Mouse (Mus musculus) CH12.LX (cell line): ENCODE measurements around the gene Ccdc155. TPM values are rescaled to one million over a fixed set of nuclear protein-coding genes. Genes with fewer than 3 reads are reported as not detected.

Experiments used
- DNase-seq: peaks from one replicate; pipeline ENCODE4 v3.0.0-alpha.2; 2013; ENCODE audit errors: extremely low read depth
- H3K27ac ChIP-seq: 2 replicates; pipeline ENCODE4 v1.5.1; 2012; ENCODE audit warnings: low read depth, mild to moderate bottlenecking, control low read depth, moderate library complexity; ENCODE audit not compliant: insufficient read depth
- H3K27me3 ChIP-seq: replicated peaks from 2 replicates; pipeline ENCODE3; 2012; ENCODE audit warnings: inconsistent platforms
- H3K36me3 ChIP-seq, 2 experiments: replicated peaks in 1 of 2; 2 replicates each; pipeline versions ENCODE3 to v1.6.1; 2012; ENCODE audit warnings: inconsistent platforms in 1 of 2, low read length in 1 of 2, mild to moderate bottlenecking in 1 of 2, mixed read lengths in 1 of 2, moderate library complexity in 1 of 2; ENCODE audit not compliant: control insufficient read depth in 1 of 2, insufficient read depth in 1 of 2
- H3K4me1 ChIP-seq, 2 experiments: 2 replicates each; pipeline ENCODE4 v1.6.1; 2012; ENCODE audit warnings: inconsistent platforms in 1 of 2, moderate library complexity in 1 of 2; ENCODE audit not compliant: insufficient read depth in 2 of 2, control insufficient read depth in 1 of 2
- H3K4me2 ChIP-seq: 2 replicates; pipeline ENCODE4 v1.6.1; 2012; ENCODE audit warnings: low read depth, mild to moderate bottlenecking, control low read depth; ENCODE audit not compliant: poor library complexity, insufficient read depth, severe bottlenecking
- H3K4me3 ChIP-seq, 3 experiments: fragments of 150-350 bp in 1 of 3; sonication (generic) in 1 of 3; replicated peaks in 1 of 3; 2 replicates each; pipeline versions ENCODE3 to v1.5.1; 2011 to 2012; ENCODE audit warnings: low read depth in 2 of 3, low read length in 2 of 3, mild to moderate bottlenecking in 2 of 3, moderate library complexity in 2 of 3, control low read depth in 1 of 3, improper control_type of control experiment in 1 of 3, inconsistent platforms in 1 of 3, mixed read lengths in 1 of 3; ENCODE audit not compliant: poor library complexity in 1 of 3
- H3K79me2 ChIP-seq: replicated peaks from 2 replicates; pipeline ENCODE4 v1.6.1; 2012; ENCODE audit warnings: mild to moderate bottlenecking, moderate library complexity; ENCODE audit not compliant: control insufficient read depth, poor library complexity, insufficient read depth, severe bottlenecking; ENCODE audit errors: extremely low read depth
- H3K9ac ChIP-seq: 2 replicates; pipeline ENCODE4 v1.6.1; 2012; ENCODE audit warnings: low read depth, mild to moderate bottlenecking, control low read depth, moderate library complexity; ENCODE audit not compliant: insufficient read depth
- H3K9me3 ChIP-seq: replicated peaks from 2 replicates; pipeline ENCODE3; 2012; ENCODE audit warnings: low read length, inconsistent platforms, mixed read lengths
- BHLHE40 ChIP-seq: IDR thresholded peaks from 2 replicates; pipeline ENCODE4 v1.6.1; 2011; ENCODE audit warnings: mild to moderate bottlenecking, low read depth, low read length, improper control_type of control experiment
- CHD2 ChIP-seq: IDR thresholded peaks from 2 replicates; pipeline ENCODE4 v1.6.1; 2011; ENCODE audit warnings: low read length, improper control_type of control experiment
- CTCF ChIP-seq, 2 experiments: IDR thresholded peaks in 1 of 2; conservative IDR thresholded peaks in 1 of 2; 2 replicates each; pipeline ENCODE4 v1.5.1; 2011 to 2012; ENCODE audit warnings: low read depth in 2 of 2, low read length in 2 of 2, improper control_type of control experiment in 1 of 2, inconsistent platforms in 1 of 2, mild to moderate bottlenecking in 1 of 2, moderate library complexity in 1 of 2
- E2F4 ChIP-seq: IDR thresholded peaks from 2 replicates; pipeline ENCODE4 v1.6.1; 2011; ENCODE audit warnings: low read depth, low read length, improper control_type of control experiment; ENCODE audit not compliant: insufficient replicate concordance
- ELF1 ChIP-seq: IDR thresholded peaks from 2 replicates; pipeline ENCODE4 v1.6.1; 2014; ENCODE audit warnings: low read depth, mild to moderate bottlenecking, inconsistent platforms, low read length, improper control_type of control experiment
- EP300 ChIP-seq: IDR thresholded peaks from 2 replicates; pipeline ENCODE4 v1.6.1; 2011; ENCODE audit warnings: low read length, improper control_type of control experiment
- ETS1 ChIP-seq: conservative IDR thresholded peaks from 2 replicates; pipeline ENCODE4 v1.6.1; 2012; ENCODE audit warnings: low read depth, mild to moderate bottlenecking, inconsistent platforms, low read length, improper control_type of control experiment, moderate library complexity
- GABPA ChIP-seq: IDR thresholded peaks from 2 replicates; pipeline ENCODE4 v1.6.1; 2012; ENCODE audit warnings: low read depth, low read length, improper control_type of control experiment, inconsistent platforms; ENCODE audit not compliant: insufficient replicate concordance
- HCFC1 ChIP-seq: IDR thresholded peaks from 2 replicates; pipeline ENCODE4 v1.6.1; 2012; ENCODE audit warnings: low read depth, mild to moderate bottlenecking, inconsistent platforms, low read length, improper control_type of control experiment
- IRF4 ChIP-seq: IDR thresholded peaks from 2 replicates; pipeline ENCODE4 v1.6.1; 2014; ENCODE audit warnings: low read depth, mild to moderate bottlenecking, inconsistent platforms, low read length, improper control_type of control experiment
- KAT2A ChIP-seq: IDR thresholded peaks from 2 replicates; pipeline ENCODE4 v1.6.1; 2012; ENCODE audit warnings: low read length, improper control_type of control experiment, inconsistent platforms; ENCODE audit not compliant: insufficient replicate concordance
- MAFK ChIP-seq: IDR thresholded peaks from 2 replicates; pipeline ENCODE4 v1.6.1; 2011; ENCODE audit warnings: low read length, improper control_type of control experiment; ENCODE audit not compliant: insufficient replicate concordance
- MAX ChIP-seq: IDR thresholded peaks from 2 replicates; pipeline ENCODE4 v1.6.1; 2011; ENCODE audit warnings: low read length, improper control_type of control experiment
- MAZ ChIP-seq: IDR thresholded peaks from 2 replicates; pipeline ENCODE4 v1.6.1; 2012; ENCODE audit warnings: low read depth, mild to moderate bottlenecking, inconsistent platforms, low read length, improper control_type of control experiment, moderate library complexity
- MEF2A ChIP-seq: IDR thresholded peaks from 2 replicates; pipeline ENCODE4 v1.6.1; 2014; ENCODE audit warnings: low read depth, mild to moderate bottlenecking, inconsistent platforms, low read length, improper control_type of control experiment, borderline replicate concordance
- MXI1 ChIP-seq: IDR thresholded peaks from 2 replicates; pipeline ENCODE4 v1.6.1; 2011; ENCODE audit warnings: mild to moderate bottlenecking, low read depth, low read length, improper control_type of control experiment
- MYC ChIP-seq: IDR thresholded peaks from 2 replicates; pipeline ENCODE4 v1.6.1; 2011; ENCODE audit warnings: low read depth, mild to moderate bottlenecking, improper control_type of control experiment, low read length
- NELFE ChIP-seq: IDR thresholded peaks from 2 replicates; pipeline ENCODE4 v1.6.1; 2011; ENCODE audit warnings: low read depth, low read length, improper control_type of control experiment
- NRF1 ChIP-seq: IDR thresholded peaks from 2 replicates; pipeline ENCODE4 v1.6.1; 2014; ENCODE audit warnings: low read depth, mild to moderate bottlenecking, inconsistent platforms, low read length, improper control_type of control experiment, moderate library complexity
- POLR2A ChIP-seq: IDR thresholded peaks from 2 replicates; pipeline ENCODE4 v1.6.1; 2011; ENCODE audit warnings: low read depth, mild to moderate bottlenecking, improper control_type of control experiment, low read length
- POLR2AphosphoS2 ChIP-seq: IDR thresholded peaks from 2 replicates; pipeline ENCODE4 v1.6.1; 2011; ENCODE audit warnings: low read depth, low read length, improper control_type of control experiment
- RCOR1 ChIP-seq: conservative IDR thresholded peaks from 2 replicates; pipeline ENCODE4 v1.6.1; 2012; ENCODE audit warnings: low read depth, mild to moderate bottlenecking, inconsistent platforms, low read length, improper control_type of control experiment
- SIN3A ChIP-seq: IDR thresholded peaks from 2 replicates; pipeline ENCODE4 v1.6.1; 2012; ENCODE audit warnings: low read length, improper control_type of control experiment, inconsistent platforms
- TBP ChIP-seq: conservative IDR thresholded peaks from 2 replicates; pipeline ENCODE4 v1.6.1; 2011; ENCODE audit warnings: low read depth, low read length, improper control_type of control experiment
- TCF12 ChIP-seq: IDR thresholded peaks from 2 replicates; pipeline ENCODE4 v1.6.1; 2014; ENCODE audit warnings: low read depth, mild to moderate bottlenecking, inconsistent platforms, low read length, improper control_type of control experiment
- USF1 ChIP-seq: IDR thresholded peaks from 2 replicates; pipeline ENCODE4 v1.6.1; 2014; ENCODE audit warnings: low read depth, mild to moderate bottlenecking, inconsistent platforms, low read length, improper control_type of control experiment
- ZMIZ1 ChIP-seq: IDR thresholded peaks from 2 replicates; pipeline ENCODE4 v1.6.1; 2012; ENCODE audit warnings: low read depth, mild to moderate bottlenecking, inconsistent platforms, low read length, improper control_type of control experiment
- dilution Hi-C: fragments of 300-500 bp; cut with MboI; formaldehyde crosslinking; loops from 2 replicates; pipeline ENCODE4 v1.14.3; 2020; ENCODE audit warnings: low sequenced_read_pairs; ENCODE audit not compliant: extremely low pct_unique_long_range_greater_than_20kb, extremely low pct_ligation_motif_present
- in situ Hi-C: fragments of 300-500 bp; cut with MboI; formaldehyde crosslinking; loops from 3 replicates; pipeline ENCODE4 v1.14.3; 2019; ENCODE audit warnings: low sequenced_read_pairs, low pct_ligation_motif_present, low pct_unique_long_range_greater_than_20kb, mixed read lengths
- polyA plus RNA-seq: library from polyadenylated mRNA; unstranded; fragments of >175 nt; gene quantifications from 2 replicates; pipeline ENCODE4 v1.2.1, GENCODE M21; 2012; ENCODE audit warnings: low read depth; ENCODE audit not compliant: insufficient read length
- total RNA-seq, 2 experiments: library from RNA; depleted of rRNA; stranded (reverse); fragments of 300-350 nt in 1 of 2; fragments of >200 nt in 1 of 2; gene quantifications; 2 replicates each; pipeline ENCODE4 v1.2.3; 2012 to 2014

Gene Ccdc155
- total and polyA plus RNA-seq, 3 experiments: not detected

GRCm38 (mm10) chr7:45154096-45154992 is 50.3 kb downstream of the Ccdc155 start, which contains the start of the genes Pih1d1 and Aldh16a1:
Gene Pih1d1 (plus strand): TSS chr7:45154303.
Gene Aldh16a1 (minus strand): TSS chr7:45154584.
- Histone ChIP-seq H3K36me3 (peaks cover 0 to 39% of the 10 kb centered on the region in 2 experiments), H3K4me1 (peaks cover 5 to 33% of the 10 kb centered on the region in 2 experiments), H3K9me3 (no peaks in the 10 kb centered on the region), H3K4me2 (peak within 1 kb of the TSS; percentile 78), H3K4me3 (peak within 1 kb of the TSS; percentile 62 to 90 (median 74)), H3K9ac (peak within 1 kb of the TSS; percentile 96), H3K79me2 (no peaks in the 10 kb centered on the region), H3K27ac (peak within 1 kb of the TSS; percentile 83), H3K27me3 (no peaks in the 10 kb centered on the region)
- DNase-seq: peak; percentile 97
- dilution Hi-C loops: no loop called here
- in situ Hi-C loops: no loop called here
- peak; percentile 34; the same call in 1 of the 2 replicates for TF ChIP-seq ZMIZ1
- TF ChIP-seq BHLHE40: no peak
- TF ChIP-seq RCOR1: no peak
- TF ChIP-seq TCF12: peak; percentile 78
- peak; percentile 93 for TF ChIP-seq HCFC1
- peak; percentile 33; the same call in 1 of the 2 replicates for TF ChIP-seq MYC
- no peak for TF ChIP-seq IRF4
- peak; percentile 89 for TF ChIP-seq POLR2A
- TF ChIP-seq MAFK: no peak
- no peak; the same call in 1 of the 2 replicates for TF ChIP-seq MEF2A
- peak; percentile 59 for TF ChIP-seq USF1
- TF ChIP-seq KAT2A: peak; percentile 85; the same call in 1 of the 2 replicates
- peak; percentile 92 for TF ChIP-seq ELF1
- TF ChIP-seq TBP: peak; percentile 81
- 0 out of 2 replicates have a peak, but pooled peaks have one; percentile 16 for TF ChIP-seq MAZ
- no peak for TF ChIP-seq EP300
- no peak; the same call in 1 of the 2 replicates for TF ChIP-seq GABPA
- peak; percentile 94 for TF ChIP-seq NELFE
- peak; percentile 50 for TF ChIP-seq SIN3A
- TF ChIP-seq POLR2AphosphoS2: no peak
- TF ChIP-seq MXI1: peak; percentile 57; the same call in 1 of the 2 replicates
- TF ChIP-seq CTCF (conservative IDR thresholded peaks at IDR 0.05 in 1 of 2, IDR thresholded peaks at IDR 0.05 in 1 of 2; ENCODE audit: low read depth in 2 of 2, low read length in 2 of 2): peak in 1 of 2 experiments; percentile 50; a peak in 2 of 4 replicates
- TF ChIP-seq MAX: peak; percentile 8; the same call in 1 of the 2 replicates
- no peak for TF ChIP-seq ETS1
- 0 out of 2 replicates have a peak, but pooled peaks have one; percentile 16 for TF ChIP-seq E2F4
- TF ChIP-seq NRF1: peak; percentile 99
- peak; percentile 92 for TF ChIP-seq CHD2
